Mouse (Mus musculus) embryonic fibroblast, embryonic 13.5 days (primary cell): ENCODE measurements around the gene Gm20388.

Experiments
- CTCF ChIP-seq: IDR thresholded peaks from 2 replicates; pipeline ENCODE4 v1.5.1; 2011; ENCODE audit warnings: mild to moderate bottlenecking, control low read depth, low read length, moderate library complexity, borderline replicate concordance; ENCODE audit not compliant: insufficient read depth
- POLR2A ChIP-seq: IDR thresholded peaks from 2 replicates; pipeline ENCODE4 v1.6.1; 2011; ENCODE audit warnings: low read depth, mild to moderate bottlenecking, control low read depth, low read length, moderate library complexity

DNA sequence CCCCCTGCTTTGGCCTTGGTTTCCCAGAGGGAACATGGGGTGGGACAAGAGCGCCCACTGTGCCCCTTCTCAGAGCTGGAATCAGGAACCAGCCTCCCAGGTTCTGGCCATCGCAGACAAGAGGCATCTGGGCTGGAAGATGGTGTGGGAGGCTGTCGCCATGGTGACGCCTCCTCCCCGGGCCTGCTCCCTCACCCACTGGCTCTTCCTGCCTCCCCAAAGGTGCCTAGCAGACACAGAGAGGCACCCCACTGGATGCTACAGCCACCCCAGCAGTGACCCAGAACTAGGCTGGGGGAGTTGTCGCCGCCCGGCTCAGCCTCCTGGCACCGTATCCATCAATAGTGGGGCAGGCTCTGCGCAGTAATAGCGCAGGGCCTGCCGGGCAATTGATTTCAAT is 530.1 kb downstream of the Gm20388 start:
- no peak for TF ChIP-seq CTCF
- TF ChIP-seq POLR2A = no peak
